Mouse (Mus musculus) forebrain, embryonic 16.5 days (tissue): ENCODE results near the gene Jup. TPM values are rescaled to one million over a fixed set of nuclear protein-coding genes. Genes with fewer than 3 reads are reported as not detected.

ENCODE experiments used
- ATAC-seq: fragments of 200-750 bp; cut with Nextera tagmentation; 2 replicates; pipeline ENCODE4 v1.8.0; 2017; ENCODE audit warnings: mild to moderate bottlenecking, moderate library complexity
- H3K27ac ChIP-seq: fragments of 300-500 bp; sonication (generic); 2 replicates; pipeline ENCODE4 v1.5.1; 2014; ENCODE audit warnings: low read length, control low read depth
- H3K27me3 ChIP-seq: fragments of 300-500 bp; sonication (generic); replicated peaks from 2 replicates; pipeline ENCODE4 v1.6.1; 2014; ENCODE audit warnings: low read length; ENCODE audit not compliant: control insufficient read depth, insufficient read depth
- H3K36me3 ChIP-seq: fragments of 300-500 bp; sonication (generic); 2 replicates; pipeline ENCODE4 v1.6.1; 2014; ENCODE audit not compliant: control insufficient read depth, insufficient read depth
- H3K4me1 ChIP-seq: fragments of 300-500 bp; sonication (generic); replicated peaks from 2 replicates; pipeline ENCODE4 v1.6.1; 2014; ENCODE audit warnings: low read length; ENCODE audit not compliant: control insufficient read depth, insufficient read depth
- H3K4me2 ChIP-seq: fragments of 300-500 bp; sonication (generic); 2 replicates; pipeline ENCODE4 v1.6.1; 2014; ENCODE audit warnings: mild to moderate bottlenecking, low read length, control low read depth
- H3K4me3 ChIP-seq: fragments of 300-500 bp; sonication (generic); replicated peaks from 2 replicates; pipeline ENCODE4 v1.5.1; 2014; ENCODE audit warnings: mild to moderate bottlenecking, low read length, control low read depth
- H3K9ac ChIP-seq: fragments of 300-500 bp; sonication (generic); replicated peaks from 2 replicates; pipeline ENCODE4 v1.6.1; 2014; ENCODE audit warnings: low read depth, low read length, control low read depth
- H3K9me3 ChIP-seq: fragments of 300-500 bp; sonication (generic); 2 replicates; pipeline ENCODE4 v1.6.1; 2016; ENCODE audit warnings: low read length; ENCODE audit not compliant: control insufficient read depth
- WGBS: fragments of 180-500 bp; shearing (Covaris S2); extraction: QIAGEN DNeasy Blood & Tissue Kit; methylation state at CpG from one replicate; pipeline ENCODE4 v1.1.7; 2014; 5-methylcytosine and 5-hydroxymethylcytosine counted together
- polyA plus RNA-seq: library from polyadenylated mRNA; unstranded; fragments of >200 nt; fragmentation: Nextera tagmentation; extraction: Ambion mirVana; gene quantifications from 2 replicates; pipeline ENCODE4 v1.2.1, GENCODE M21; 2015

Gene Jup
- polyA plus RNA-seq, 1 experiment from 2014 or later: 62.0 TPM

DNA sequence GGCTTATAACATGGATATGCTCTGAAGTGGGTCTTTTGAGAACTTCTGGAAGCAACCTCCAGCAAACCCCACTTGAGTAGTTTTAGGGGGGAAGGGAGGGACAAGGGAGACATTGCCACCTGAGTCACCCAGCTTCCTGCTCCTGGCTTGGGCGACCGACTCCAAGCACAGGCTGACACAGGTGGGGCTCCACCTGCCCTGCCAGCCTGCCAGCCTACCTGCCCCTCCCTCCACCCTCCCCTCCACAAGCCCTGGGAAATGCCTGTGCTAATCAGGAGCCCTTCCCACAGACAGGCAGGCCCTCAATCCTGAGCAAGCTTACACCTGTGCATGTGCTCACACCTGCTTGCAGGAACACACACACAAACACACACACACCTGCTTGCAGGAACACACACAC, 5.1 kb upstream of the Jup start:
- WGBS: 79% methylated on average over 2 of the region's 2 CpGs
- H3K27ac ChIP-seq: no peak overlapping the region

DNA sequence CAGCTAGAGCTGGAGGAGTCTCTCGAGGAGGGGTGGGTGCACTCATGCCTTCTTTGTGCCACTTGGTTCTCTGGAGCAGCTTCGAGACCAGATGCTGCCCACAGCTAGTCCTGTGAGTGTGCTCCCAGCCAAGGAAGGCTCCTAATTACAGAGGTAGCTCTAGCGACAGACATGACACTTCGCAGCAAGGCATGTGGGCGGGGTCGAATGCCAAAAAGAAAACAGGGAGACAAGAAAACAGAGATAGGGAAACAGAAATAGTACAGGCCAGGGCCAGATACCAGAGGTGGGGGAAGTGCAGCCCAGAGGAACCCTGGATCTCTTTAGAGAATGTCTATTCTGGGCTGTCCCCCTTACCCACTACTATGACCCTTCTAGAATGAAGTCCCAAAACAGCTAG, 4.7 kb upstream of the Jup start:
- Histone ChIP-seq H3K9me3 (no peaks in the 10 kb centered on the region), H3K27ac (no peak overlapping the region), H3K9ac (no peak overlapping the region), H3K4me3 (no peak overlapping the region), H3K36me3 (no peaks in the 10 kb centered on the region), H3K4me1 (peaks cover 8% of the 10 kb centered on the region), H3K4me2 (no peak overlapping the region), H3K27me3 (peaks cover 3% of the 10 kb centered on the region; the same call in 1 of the 2 replicates)
- no peak for ATAC-seq
- WGBS: 37% methylated on average over 6 of the region's 6 CpGs

More for the DNA sequence above, 5.1 kb upstream of the Jup start:
- ATAC-seq: no peak
- no peak overlapping the region for H3K9ac ChIP-seq
- no peak overlapping the region for H3K4me2 ChIP-seq
- peaks cover 3% of the 10 kb centered on the region; the same call in 1 of the 2 replicates for H3K27me3 ChIP-seq
- no peaks in the 10 kb centered on the region for H3K36me3 ChIP-seq
- H3K4me3 ChIP-seq: no peak overlapping the region
- H3K4me1 ChIP-seq: peaks cover 8% of the 10 kb centered on the region
- H3K9me3 ChIP-seq: no peaks in the 10 kb centered on the region

DNA sequence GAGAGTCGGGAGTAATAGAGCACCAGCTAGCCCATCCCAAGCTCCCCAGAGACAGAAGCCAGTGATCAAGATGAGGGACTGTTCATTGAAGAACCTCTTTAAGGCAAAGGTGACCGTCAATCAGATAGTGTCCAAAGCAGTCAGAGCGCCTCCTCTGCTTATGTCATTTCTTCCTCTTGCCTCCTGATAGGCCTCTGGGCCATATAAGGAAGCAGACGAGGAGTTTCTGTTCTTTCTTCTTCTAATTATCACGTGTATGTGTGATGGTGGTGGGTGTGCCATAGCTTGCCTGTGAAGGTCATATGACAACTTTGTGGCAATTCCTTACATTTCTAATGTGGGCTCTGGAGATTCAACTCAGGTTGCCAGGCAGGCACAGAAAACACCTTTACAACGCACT, 3.3 kb upstream of the Jup start:
- Histone ChIP-seq H3K9me3 (no peaks in the 10 kb centered on the region), H3K4me3 (no peak overlapping the region), H3K4me1 (peaks cover 17% of the 10 kb centered on the region), H3K27me3 (peaks cover 3% of the 10 kb centered on the region; the same call in 1 of the 2 replicates), H3K4me2 (no peak overlapping the region), H3K9ac (no peak overlapping the region), H3K36me3 (no peaks in the 10 kb centered on the region), H3K27ac (no peak overlapping the region)
- no peak for ATAC-seq
- 84% methylated on average over 6 of the region's 6 CpGs for WGBS

DNA sequence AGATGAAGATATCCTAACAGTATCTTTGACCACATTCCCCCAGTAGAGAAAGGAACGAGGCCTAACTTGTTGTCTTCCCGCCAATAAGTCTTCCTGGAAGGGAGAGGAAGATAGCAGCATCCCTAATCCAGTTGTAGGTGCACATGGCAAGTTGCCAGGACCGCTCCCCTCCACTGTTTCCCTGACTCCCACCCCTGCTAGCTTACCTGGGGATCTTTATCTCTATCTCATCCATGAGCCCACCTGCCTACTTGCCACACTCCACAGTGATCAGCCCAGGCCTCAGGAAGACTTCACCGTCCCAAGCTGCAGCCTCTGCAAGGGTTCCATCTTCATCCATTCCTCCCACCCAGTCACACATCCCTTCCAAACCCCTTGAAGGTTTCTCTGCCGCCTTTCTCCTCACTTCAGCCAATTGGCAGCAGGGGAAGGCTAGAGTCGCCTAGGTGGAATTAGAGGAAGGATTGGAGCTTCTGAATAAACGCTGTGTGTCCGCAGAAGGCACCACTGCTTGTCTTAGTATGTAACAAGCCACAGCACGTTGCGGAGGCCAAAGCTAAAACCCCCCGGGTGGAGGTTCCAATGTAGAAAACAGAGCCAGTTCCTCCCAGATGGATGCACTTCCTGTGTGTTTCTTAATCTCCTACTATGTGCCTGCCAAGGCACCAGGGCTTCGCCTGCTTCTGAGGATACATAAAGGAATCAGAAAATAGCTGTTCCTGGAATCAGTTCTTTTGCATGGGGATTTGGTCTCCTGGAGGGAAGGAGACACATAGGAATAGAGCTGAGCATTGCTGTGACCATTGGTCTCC, 2.4 kb upstream of the Jup start:
- Histone ChIP-seq H3K27ac (no peak overlapping the region), H3K27me3 (peaks cover 6% of the 10 kb centered on the region; the same call in 1 of the 2 replicates), H3K4me2 (no peak overlapping the region), H3K9me3 (no peaks in the 10 kb centered on the region), H3K4me1 (peaks cover 25% of the 10 kb centered on the region), H3K36me3 (no peaks in the 10 kb centered on the region), H3K4me3 (no peak overlapping the region), H3K9ac (no peak overlapping the region)
- 77% methylated on average over 12 of the region's 12 CpGs for WGBS
- ATAC-seq: no peak

DNA sequence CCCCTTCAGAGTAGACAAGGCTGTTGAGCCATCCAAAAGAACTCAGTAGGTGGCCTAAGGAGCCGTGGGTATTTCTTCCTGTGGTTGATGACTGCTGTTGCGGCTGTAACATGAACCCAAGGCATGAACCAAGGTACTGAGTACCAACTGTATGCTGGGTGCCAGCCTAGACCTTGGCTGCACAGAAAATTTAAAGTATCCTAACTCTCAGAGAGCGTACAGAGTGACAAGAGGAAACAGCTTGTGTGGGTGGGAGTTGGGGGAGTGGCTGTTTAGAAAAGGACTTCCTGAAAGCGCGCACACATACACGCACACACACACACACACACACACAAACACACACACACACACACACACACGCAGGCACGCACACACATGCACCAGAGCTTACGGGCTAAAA, 1.8 kb upstream of the Jup start:
- no peaks in the 10 kb centered on the region for H3K9me3 ChIP-seq
- no peak overlapping the region for H3K4me3 ChIP-seq
- no peak for ATAC-seq
- no peak overlapping the region for H3K27ac ChIP-seq
- no peak overlapping the region for H3K9ac ChIP-seq
- peaks cover 28% of the 10 kb centered on the region for H3K4me1 ChIP-seq
- 79% methylated on average over 9 of the region's 9 CpGs for WGBS
- no peak overlapping the region for H3K4me2 ChIP-seq
- peaks cover 6% of the 10 kb centered on the region; the same call in 1 of the 2 replicates for H3K27me3 ChIP-seq
- H3K36me3 ChIP-seq: no peaks in the 10 kb centered on the region

DNA sequence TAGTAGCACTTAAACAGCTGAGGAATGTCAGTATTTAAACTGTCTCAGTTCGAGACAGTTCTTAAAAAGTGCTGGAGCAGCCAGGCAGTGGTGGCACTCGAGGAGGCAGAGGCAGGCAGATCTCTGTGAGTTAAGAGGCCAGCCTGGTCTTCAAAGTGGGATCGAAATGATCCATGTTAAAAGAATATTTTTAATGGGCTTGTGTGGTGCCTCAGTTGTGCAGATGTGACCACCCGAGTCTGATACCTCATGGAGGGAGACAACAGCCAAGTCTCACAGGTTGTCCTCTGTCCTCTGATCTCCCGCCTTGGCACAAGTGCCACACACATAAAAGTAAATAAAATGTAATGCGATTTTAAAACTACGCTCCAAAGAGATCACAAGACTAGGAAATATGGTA, 954 bp upstream of the Jup start:
- H3K4me2 ChIP-seq: no peak overlapping the region
- H3K36me3 ChIP-seq: no peaks in the 10 kb centered on the region
- no peak overlapping the region for H3K9ac ChIP-seq
- H3K4me1 ChIP-seq: peaks cover 28% of the 10 kb centered on the region
- peaks cover 6% of the 10 kb centered on the region; the same call in 1 of the 2 replicates for H3K27me3 ChIP-seq
- no peak for ATAC-seq
- H3K4me3 ChIP-seq: no peak overlapping the region
- H3K9me3 ChIP-seq: no peaks in the 10 kb centered on the region
- no peak overlapping the region for H3K27ac ChIP-seq
- WGBS: 95% methylated on average over 7 of the region's 7 CpGs

DNA sequence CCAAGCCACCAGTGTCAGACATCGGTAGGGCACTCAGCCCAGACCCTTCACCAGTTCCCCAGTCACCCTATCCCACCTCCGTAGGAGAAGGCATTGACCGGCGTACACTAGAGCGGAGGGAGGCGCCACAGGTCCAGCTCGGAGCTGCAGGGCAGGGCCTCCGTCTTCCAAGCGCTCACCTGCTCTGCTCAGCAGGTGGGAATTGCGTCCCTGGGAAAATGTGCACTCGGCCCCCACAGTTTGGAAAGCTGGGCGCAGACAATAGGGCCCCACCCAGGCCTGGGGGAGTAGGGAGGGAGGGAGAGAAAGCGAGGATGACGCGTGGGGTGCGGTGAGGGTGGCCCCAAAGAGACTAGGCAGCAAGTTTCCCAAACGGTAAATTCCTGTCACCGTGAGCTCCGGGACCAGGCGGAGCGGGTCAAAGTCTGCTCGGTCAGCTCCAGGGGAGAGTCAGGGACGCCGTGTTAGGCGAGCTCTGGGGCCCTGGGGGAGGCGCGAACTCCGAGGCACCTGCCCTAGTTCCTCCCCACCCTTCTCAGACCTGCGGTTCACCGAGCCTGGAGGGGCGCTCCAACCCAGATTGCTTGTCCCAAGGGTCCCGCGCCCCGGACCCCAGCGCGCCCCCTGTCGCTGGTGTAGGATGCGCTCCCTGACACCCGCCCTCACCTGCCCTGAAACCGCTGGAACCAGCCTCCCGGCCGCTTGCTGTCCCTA, 520 bp downstream of the Jup start:
- peak; percentile 27 for ATAC-seq
- 2% methylated on average over 41 of the region's 42 CpGs for WGBS
- Histone ChIP-seq H3K27ac (peak overlapping the region; percentile 30), H3K36me3 (no peaks in the 10 kb centered on the region), H3K27me3 (peaks cover 6% of the 10 kb centered on the region; the same call in 1 of the 2 replicates), H3K4me1 (peaks cover 22% of the 10 kb centered on the region), H3K4me2 (peak overlapping the region; percentile 70), H3K9me3 (no peaks in the 10 kb centered on the region), H3K9ac (peak overlapping the region; percentile 84), H3K4me3 (peak overlapping the region; percentile 85)

DNA sequence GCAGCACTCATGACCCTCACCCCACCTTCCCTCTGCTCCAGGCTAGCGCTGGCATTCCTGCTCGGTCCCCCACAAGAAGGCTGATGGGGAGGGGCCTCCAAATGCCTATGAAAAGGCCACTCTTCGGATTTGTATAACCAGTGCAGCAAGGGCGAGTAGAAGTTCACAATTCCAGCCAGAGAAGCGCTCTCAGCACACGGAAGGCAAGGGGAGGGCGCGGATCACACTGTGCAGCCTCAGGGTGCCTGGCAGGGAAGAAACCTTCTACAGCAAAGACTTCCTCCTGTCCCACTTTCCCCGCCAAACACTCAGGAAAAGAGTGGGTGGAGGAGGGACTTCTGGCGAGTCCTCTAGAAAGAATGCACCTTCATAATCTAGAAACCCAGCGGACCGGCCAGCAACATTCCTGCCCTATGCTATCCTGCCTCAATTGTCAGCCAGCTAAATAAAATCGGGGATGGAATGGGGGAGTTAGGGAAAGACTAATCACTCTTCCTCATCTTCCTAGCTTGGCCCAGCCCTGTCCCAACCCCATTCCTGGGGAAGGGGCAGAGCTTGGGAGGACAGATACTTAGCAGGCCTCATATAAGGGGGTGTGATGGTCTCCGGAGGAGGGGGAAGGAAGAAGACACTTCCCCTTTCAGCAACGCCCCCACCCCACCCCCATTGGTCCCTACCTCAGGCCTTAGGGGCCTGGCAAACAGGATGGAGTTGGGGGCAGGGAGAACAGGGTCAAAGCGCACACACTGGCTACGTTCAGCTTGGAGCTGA, 1.5 kb downstream of the Jup start:
- peaks cover 22% of the 10 kb centered on the region for H3K4me1 ChIP-seq
- peak overlapping the region; percentile 70 for H3K4me2 ChIP-seq
- H3K9me3 ChIP-seq: no peaks in the 10 kb centered on the region
- ATAC-seq: no peak
- H3K4me3 ChIP-seq: peak overlapping the region; percentile 85
- peak overlapping the region; percentile 12; the same call in 1 of the 2 replicates for H3K9ac ChIP-seq
- WGBS: 27% methylated on average over 17 of the region's 17 CpGs
- H3K36me3 ChIP-seq: no peaks in the 10 kb centered on the region
- no peak overlapping the region for H3K27ac ChIP-seq
- peaks cover 4% of the 10 kb centered on the region; the same call in 1 of the 2 replicates for H3K27me3 ChIP-seq

DNA sequence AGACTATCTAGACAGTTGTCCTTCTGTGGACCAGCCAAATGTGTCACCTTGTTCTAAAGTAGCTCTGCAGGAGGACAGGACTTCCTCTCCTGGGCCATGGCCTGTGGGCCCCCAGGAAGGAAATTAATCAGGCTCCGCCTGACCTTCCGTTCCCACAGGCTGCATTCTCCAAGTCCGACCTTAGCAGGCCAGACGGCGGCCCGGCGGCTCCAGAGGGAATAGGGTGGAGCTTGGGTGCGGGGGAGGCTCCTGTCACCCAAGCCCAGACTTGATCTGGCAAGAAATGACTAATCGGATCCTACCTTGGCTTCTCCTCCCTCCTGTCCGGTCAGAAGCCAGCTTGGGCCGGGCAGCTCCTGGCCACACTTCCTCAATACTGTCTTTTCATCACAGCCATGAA, 2.4 kb downstream of the Jup start:
- WGBS: 42% methylated on average over 11 of the region's 11 CpGs

More for the DNA sequence above, 2.4 kb downstream of the Jup start:
- H3K4me2 ChIP-seq: peak overlapping the region; percentile 70
- ATAC-seq: no peak
- 0 out of 2 replicates have a peak, but pooled peaks cover 4% of the 10 kb centered on the region for H3K27me3 ChIP-seq
- peak overlapping the region; percentile 85 for H3K4me3 ChIP-seq
- no peaks in the 10 kb centered on the region for H3K36me3 ChIP-seq
- no peak overlapping the region for H3K27ac ChIP-seq
- H3K4me1 ChIP-seq: peaks cover 22% of the 10 kb centered on the region
- H3K9me3 ChIP-seq: no peaks in the 10 kb centered on the region
- H3K9ac ChIP-seq: no peak overlapping the region
